In the genomic region with DNA sequence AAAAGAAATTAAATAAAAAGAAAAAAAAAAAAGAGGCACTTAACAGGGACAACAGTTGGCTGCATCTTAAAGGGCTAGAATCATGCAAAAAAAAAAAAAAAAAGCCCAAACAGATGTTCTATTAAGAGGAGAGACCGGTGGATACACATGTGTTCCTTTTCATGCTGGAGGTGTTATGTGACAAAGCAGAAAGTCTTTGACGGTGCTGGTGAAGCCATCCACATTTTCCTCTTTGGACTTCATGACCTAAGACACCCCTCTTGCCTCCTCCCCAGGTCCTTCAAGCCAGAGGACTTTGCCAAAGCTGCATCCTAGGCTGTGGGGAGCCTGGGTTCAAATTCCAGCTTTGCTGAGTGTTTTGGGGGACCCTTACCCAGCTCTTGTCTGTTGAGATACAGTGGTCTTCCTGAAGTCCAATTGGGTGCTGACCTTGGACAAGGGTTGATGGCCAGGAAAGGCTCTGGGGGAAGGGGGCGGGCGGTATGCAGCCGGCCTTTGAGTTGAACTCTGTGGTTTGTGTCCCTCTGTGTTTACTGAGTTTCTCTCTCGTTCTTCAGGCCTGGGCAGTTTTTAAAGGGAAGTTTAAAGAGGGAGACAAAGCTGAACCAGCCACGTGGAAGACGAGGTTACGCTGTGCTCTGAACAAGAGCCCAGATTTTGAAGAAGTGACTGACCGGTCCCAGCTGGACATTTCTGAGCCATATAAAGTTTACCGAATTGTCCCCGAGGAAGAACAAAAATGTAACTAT, we compare ENCODE assay signal across 11 mouse cellular contexts. TPM values are rescaled to one million over a fixed set of nuclear protein-coding genes. Genes with fewer than 3 reads are reported as not detected.
A peak's percentile ranks its signal among the peaks of the same experiment; 100 is the strongest.
DNase-seq lines count a peak whose midpoint lies in the region; ATAC-seq lines count a peak whose summit lies in the region.
"Had no signal": no experiment of that assay in that cellular context is flagged by ENCODE, and none has a peak within 500 bp of the region (broad histone marks: within the 10 kb centered on the region; RNA-seq: fewer than 3 reads in every experiment).

No protein-coding gene starts in this region.

- H3K9ac ChIP-seq in midbrain, embryonic 15.5 days, result no peak overlapping the region
- H3K9ac ChIP-seq in heart, embryonic 13.5 days, result no peak overlapping the region
- H3K9ac ChIP-seq in midbrain, embryonic 16.5 days (ENCODE audit: low read depth, low read length), result no peak overlapping the region
- H3K9ac ChIP-seq: hindbrain, embryonic 14.5 days; limb, embryonic 13.5 days had no signal

- no peaks in the 10 kb centered on the region for H3K9me3 ChIP-seq in midbrain, embryonic 10.5 days (replicated peaks)
- H3K9me3 ChIP-seq in midbrain, embryonic 15.5 days, result no peaks in the 10 kb centered on the region
- no peaks in the 10 kb centered on the region for H3K9me3 ChIP-seq in heart, embryonic 13.5 days
- H3K9me3 ChIP-seq in hindbrain, embryonic 10.5 days, result no peaks in the 10 kb centered on the region
- no peaks in the 10 kb centered on the region for H3K9me3 ChIP-seq in midbrain, embryonic 16.5 days (replicated peaks; ENCODE audit: control insufficient read depth, low read length, poor library complexity, severe bottlenecking)
- H3K9me3 ChIP-seq: limb, embryonic 13.5 days had no signal

- H3K4me3 ChIP-seq in midbrain, embryonic 10.5 days, result no peak overlapping the region
- H3K4me3 ChIP-seq in midbrain, embryonic 15.5 days, result no peak overlapping the region
- H3K4me3 ChIP-seq in heart, embryonic 13.5 days, result no peak overlapping the region
- H3K4me3 ChIP-seq in hindbrain, embryonic 10.5 days, result no peak overlapping the region
- no peak overlapping the region for H3K4me3 ChIP-seq in midbrain, embryonic 16.5 days (ENCODE audit: low read depth, low read length)
- H3K4me3 ChIP-seq: erythroblast, embryonic 14.5 days; limb, embryonic 13.5 days had no signal

- H3K36me3 ChIP-seq in midbrain, embryonic 10.5 days, result peaks cover 7% of the 10 kb centered on the region; the same call in 1 of the 2 replicates
- H3K36me3 ChIP-seq in midbrain, embryonic 15.5 days (replicated peaks), result no peaks in the 10 kb centered on the region
- H3K36me3 ChIP-seq in heart, embryonic 13.5 days, result no peaks in the 10 kb centered on the region
- peaks cover 38% of the 10 kb centered on the region for H3K36me3 ChIP-seq in splenic B cell, adult 2 months (ENCODE audit: control insufficient read depth, insufficient read depth, low read length, poor library complexity, severe bottlenecking)
- peaks cover 2% of the 10 kb centered on the region; the same call in 1 of the 2 replicates for H3K36me3 ChIP-seq in hindbrain, embryonic 10.5 days
- no peaks in the 10 kb centered on the region for H3K36me3 ChIP-seq in midbrain, embryonic 16.5 days (ENCODE audit: control insufficient read depth, insufficient read depth, low read length)
- H3K36me3 ChIP-seq: limb, embryonic 13.5 days had no signal

- no peak overlapping the region for H3K4me2 ChIP-seq in midbrain, embryonic 15.5 days
- no peak overlapping the region for H3K4me2 ChIP-seq in heart, embryonic 13.5 days
- no peak overlapping the region for H3K4me2 ChIP-seq in midbrain, embryonic 16.5 days (ENCODE audit: low read length)
- H3K4me2 ChIP-seq: hindbrain, embryonic 14.5 days; limb, embryonic 13.5 days had no signal

- peaks cover 44% of the 10 kb centered on the region for H3K4me1 ChIP-seq in midbrain, embryonic 10.5 days
- H3K4me1 ChIP-seq in midbrain, embryonic 15.5 days, result no peaks in the 10 kb centered on the region
- H3K4me1 ChIP-seq in heart, embryonic 13.5 days, result peaks cover 18% of the 10 kb centered on the region
- H3K4me1 ChIP-seq in hindbrain, embryonic 10.5 days (replicated peaks), result peaks cover 19% of the 10 kb centered on the region
- H3K4me1 ChIP-seq in midbrain, embryonic 16.5 days (ENCODE audit: control insufficient read depth, insufficient read depth, low read length), result no peaks in the 10 kb centered on the region

- ATAC-seq in midbrain, embryonic 15.5 days (replicated peaks), result no peak
- ATAC-seq in heart, embryonic 13.5 days (ENCODE audit: extremely low read depth, insufficient number of reproducible peaks, low FRiP score, low TSS enrichment), result no peak
- ATAC-seq in midbrain, embryonic 16.5 days, result no peak

- H3K27me3 ChIP-seq in midbrain, embryonic 10.5 days (ENCODE audit: low read depth, poor library complexity, severe bottlenecking), result peaks cover 68% of the 10 kb centered on the region
- peaks cover under 1% of the 10 kb centered on the region; the same call in 1 of the 2 replicates for H3K27me3 ChIP-seq in midbrain, embryonic 15.5 days (replicated peaks)
- peaks cover 36% of the 10 kb centered on the region for H3K27me3 ChIP-seq in heart, embryonic 13.5 days (replicated peaks)
- H3K27me3 ChIP-seq in splenic B cell, adult 2 months (ENCODE audit: control insufficient read depth, insufficient read depth, low read length, poor library complexity, severe bottlenecking), result no peaks in the 10 kb centered on the region
- peaks cover 55% of the 10 kb centered on the region for H3K27me3 ChIP-seq in hindbrain, embryonic 10.5 days (ENCODE audit: insufficient read depth, poor library complexity, severe bottlenecking)
- H3K27me3 ChIP-seq in midbrain, embryonic 16.5 days (ENCODE audit: control insufficient read depth, insufficient read depth, low read depth, low read length), result no peaks in the 10 kb centered on the region

- 56% methylated on average over 12 of the region's 12 CpGs for WGBS in midbrain, embryonic 10.5 days
- WGBS in midbrain, embryonic 15.5 days, result 48% methylated on average over 12 of the region's 12 CpGs
- WGBS in heart, embryonic 13.5 days, result 66% methylated on average over 12 of the region's 12 CpGs
- WGBS in hindbrain, embryonic 10.5 days, result 55% methylated on average over 12 of the region's 12 CpGs
- 48% methylated on average over 12 of the region's 12 CpGs for WGBS in midbrain, embryonic 16.5 days

- no peak for DNase-seq in midbrain, embryonic 10.5 days (ENCODE audit: low spot score)
- peak; percentile 53 to 58 for DNase-seq in kidney, postnatal 36 days
- DNase-seq in splenic B cell, adult 2 months (ENCODE audit: low read depth, low spot score), result peak; percentile 57
- DNase-seq in ovary, postnatal 10 days (ENCODE audit: low spot score), result no peak
- no peak for DNase-seq in hindbrain, embryonic 10.5 days (ENCODE audit: low spot score)

- H3K27ac ChIP-seq in midbrain, embryonic 10.5 days (replicated peaks), result peak overlapping the region; percentile 65; the same call in 1 of the 2 replicates
- no peak overlapping the region for H3K27ac ChIP-seq in midbrain, embryonic 15.5 days
- H3K27ac ChIP-seq in heart, embryonic 13.5 days (replicated peaks), result peak overlapping the region; percentile 39; the same call in 1 of the 2 replicates
- no peak overlapping the region for H3K27ac ChIP-seq in hindbrain, embryonic 10.5 days
- no peak overlapping the region for H3K27ac ChIP-seq in midbrain, embryonic 16.5 days (ENCODE audit: low read length)
- H3K27ac ChIP-seq: hindbrain, embryonic 14.5 days; limb, embryonic 13.5 days had no signal

RNA-seq across cellular contexts. Expression of a gene that starts 7.2 kb away (rescaled TPM):
- polyA plus RNA-seq in midbrain, embryonic 10.5 days (2016; fragmentation: Nextera tagmentation; extraction: Ambion mirVana), result 6.9 and 7.6 TPM in 2 replicates
- 3.7 and 4.0 TPM in 2 replicates for polyA plus RNA-seq in midbrain, embryonic 15.5 days (2015; fragmentation: Nextera tagmentation; extraction: Ambion mirVana)
- polyA plus RNA-seq in heart, embryonic 13.5 days (2015; fragmentation: Nextera tagmentation; extraction: Ambion mirVana), result 7.1 and 7.9 TPM in 2 replicates
- polyA plus RNA-seq in hindbrain, embryonic 10.5 days (2016; fragmentation: Nextera tagmentation; extraction: Ambion mirVana), result 5.4 and 6.3 TPM in 2 replicates
- 3.9 TPM in 2 replicates for polyA plus RNA-seq in midbrain, embryonic 16.5 days (2015; fragmentation: Nextera tagmentation; extraction: Ambion mirVana)

Comparison
In these comparisons a context has a peak if more than half of its experiments do, and no peak if none do; other contexts are left out.
1. H3K27ac ChIP-seq: peak in midbrain, embryonic 10.5 days (single experiment) and heart, embryonic 13.5 days (single experiment); none in midbrain, embryonic 15.5 days (single experiment), hindbrain, embryonic 10.5 days (single experiment) and midbrain, embryonic 16.5 days (single experiment).
2. DNase-seq: peak in kidney, postnatal 36 days (2 of 2) and splenic B cell, adult 2 months (single experiment); none in midbrain, embryonic 10.5 days (single experiment), ovary, postnatal 10 days (single experiment) and hindbrain, embryonic 10.5 days (single experiment).